Mouse (Mus musculus) kidney, postnatal 14 days (tissue): Measurements from ENCODE around the gene Nudc.

ENCODE experiments used
- DNase-seq: peaks from one replicate; pipeline ENCODE4 v3.0.0; 2022; ENCODE audit warnings: mixed read lengths

Nudc gene

GRCm38 (mm10) chr4:133488619-133489392 lies 57.0 kb downstream of the Nudc start:
- no peak for DNase-seq

GRCm38 (mm10) chr4:133486673-133487357 lies 59.0 kb downstream of the Nudc start:
- DNase-seq = no peak

DNA sequence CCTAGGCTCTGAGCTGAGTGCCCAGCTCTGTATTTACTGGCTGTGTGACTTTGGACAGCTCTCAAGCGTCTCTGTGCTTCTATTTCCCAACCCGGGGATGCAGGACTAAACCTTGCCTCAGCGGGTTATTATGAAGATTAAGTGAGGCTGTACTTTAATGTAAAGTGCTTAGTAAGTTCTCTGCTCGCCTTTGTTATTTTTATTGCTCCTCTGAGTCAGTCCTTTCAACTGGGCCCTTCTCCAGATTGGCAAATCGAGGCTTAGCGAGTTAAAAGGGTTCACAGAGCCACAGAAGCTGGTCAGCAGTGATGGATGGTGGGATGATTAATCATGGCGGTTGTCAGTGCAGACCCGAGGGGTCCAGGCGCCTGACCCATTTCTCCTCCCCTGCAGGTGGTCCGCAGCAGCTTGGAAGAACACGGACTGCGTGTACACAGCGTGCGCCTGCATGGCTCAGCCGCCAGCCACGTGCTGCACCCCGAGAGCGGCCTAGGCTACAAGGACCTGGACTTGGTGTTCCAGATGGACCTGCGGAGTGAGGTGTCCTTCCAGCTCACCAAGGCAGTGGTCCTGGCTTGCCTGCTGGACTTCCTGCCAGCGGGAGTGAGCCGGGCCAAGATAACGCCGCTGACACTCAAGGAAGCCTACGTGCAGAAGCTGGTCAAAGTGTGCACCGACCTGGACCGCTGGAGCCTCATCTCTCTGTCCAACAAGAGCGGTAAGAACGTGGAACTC lies 59.9 kb downstream of the Nudc start:
- no peak for DNase-seq

DNA sequence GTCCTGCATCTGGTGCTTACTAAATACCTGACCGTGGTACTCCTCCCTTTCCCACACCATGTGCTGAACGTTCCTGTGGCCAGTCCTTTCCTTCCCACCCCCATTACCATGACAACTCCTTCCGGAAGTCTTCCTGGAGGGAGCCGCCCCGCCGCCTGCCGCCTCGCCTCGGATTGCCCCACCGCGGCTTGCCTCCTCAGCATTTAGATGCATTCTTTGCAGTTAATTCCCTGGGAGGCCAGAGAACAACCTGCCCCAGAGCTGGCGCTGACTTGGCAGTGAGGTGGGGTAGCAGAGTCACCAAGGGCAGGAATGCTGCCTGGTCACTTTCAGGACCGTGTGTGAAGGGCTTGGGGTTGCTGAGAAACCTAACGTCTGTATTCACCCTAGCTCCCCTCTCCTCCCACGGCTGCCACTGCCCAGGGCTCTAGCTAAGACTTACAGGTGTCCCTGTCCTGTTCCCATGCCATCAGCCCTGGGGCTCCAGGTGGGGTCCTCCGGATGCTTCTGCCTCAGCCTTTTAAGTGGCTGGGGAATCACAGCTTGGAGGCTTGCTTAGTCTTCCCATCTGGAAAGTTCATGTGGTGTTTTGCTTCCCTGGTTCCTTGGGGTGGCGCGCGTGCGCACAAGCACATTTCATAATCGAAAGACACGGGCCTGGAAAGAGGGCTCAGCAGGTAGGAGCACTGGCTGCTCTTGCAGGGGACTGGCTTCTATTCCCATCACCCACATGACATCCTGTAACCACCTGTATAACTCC lies 61.4 kb downstream of the Nudc start:
- peak; percentile 85 for DNase-seq
